Mouse (Mus musculus): ENCODE data around the gene Arfgap3. TPM values are rescaled to one million over a fixed set of nuclear protein-coding genes. Genes with fewer than 3 reads are reported as not detected.

Arfgap3 gene
- total RNA-seq, 4 experiments from 2014 or later: 4.4 to 5.2 (median 4.8) TPM

DNA sequence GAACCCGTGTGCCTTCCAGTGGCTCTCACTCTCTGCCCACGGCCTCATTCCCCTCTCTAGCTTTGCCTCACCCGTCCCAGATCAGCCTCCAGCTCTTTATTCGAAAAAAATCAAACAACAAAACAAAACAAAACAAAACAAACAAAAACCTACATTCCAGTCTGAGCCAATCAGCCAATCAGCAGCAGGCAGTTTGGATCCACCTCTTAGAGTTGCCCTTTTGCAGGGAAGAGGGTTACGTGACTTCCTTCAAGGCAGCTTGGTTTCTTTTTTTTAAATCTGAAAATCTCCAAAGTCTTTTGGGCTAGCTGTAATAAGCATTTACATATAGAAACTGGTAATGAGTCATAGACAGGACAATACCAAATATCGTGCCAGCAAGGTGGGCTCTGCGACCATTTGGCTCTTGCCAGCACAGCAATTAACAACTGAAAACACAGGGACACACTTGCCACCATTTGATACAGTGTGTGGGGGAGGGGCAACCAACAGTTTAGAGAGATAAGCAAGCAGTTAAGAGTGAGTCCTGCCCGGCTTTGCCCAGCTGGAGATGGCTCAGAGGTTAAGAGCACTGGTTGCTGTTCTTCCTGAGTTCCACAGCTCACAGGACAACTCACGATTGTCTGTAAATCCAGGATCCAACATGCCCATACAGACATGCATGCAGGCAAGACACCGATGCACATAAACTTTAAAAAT lies 95.5 kb downstream of the Arfgap3 start:
- no peak for DNase-seq (ENCODE audit: low spot score in 2 of 2)

GRCm38 (mm10) chr15:83252060-83252459 lies 98.0 kb downstream of the Arfgap3 start:
- DNase-seq (ENCODE audit: low spot score in 2 of 2): peak in 1 of 2 experiments; percentile 40

- DNase-seq (ENCODE audit: low spot score in 2 of 2): peak; percentile 36 to 57
Observed at GRCm38 (mm10) chr15:83251176-83252004, 98.7 kb downstream of the Arfgap3 start, which contains the start of gene A4galt. TSS of gene A4galt (minus strand) at chr15:83251774.

DNA sequence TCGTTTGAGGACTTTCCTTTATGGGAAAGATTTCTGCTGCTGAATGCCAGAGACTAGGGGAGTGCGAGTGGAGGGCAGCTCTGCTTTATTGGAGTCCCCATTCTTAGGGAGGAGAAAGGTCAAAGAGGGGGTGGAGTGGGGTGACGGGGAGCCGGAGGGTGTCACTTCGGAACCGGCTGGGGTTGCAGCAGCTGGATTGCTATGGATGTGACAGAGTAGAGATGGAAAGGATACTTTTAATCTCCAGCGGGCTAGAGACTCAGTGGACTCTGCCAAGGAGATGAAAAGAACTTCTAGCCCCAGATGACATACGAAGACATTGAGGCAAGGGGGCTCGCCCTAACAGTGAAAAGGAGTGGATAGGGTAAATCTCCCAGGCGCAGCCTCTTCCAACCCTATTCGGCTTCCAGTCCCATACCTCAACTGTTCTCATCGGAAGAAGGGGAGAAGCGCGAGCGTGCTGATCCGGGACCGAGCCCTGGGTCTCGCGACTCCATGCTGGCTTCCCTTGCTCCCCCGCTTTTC lies 99.3 kb downstream of the Arfgap3 start:
- DNase-seq (ENCODE audit: low spot score in 2 of 2): no peak

Other genes with a start within 250 kb of the Arfgap3 start
- gene Rrp7a, start 227.4 kb downstream of the Arfgap3 start, total RNA-seq (2022): 10 to 100 TPM; 32.9 to 48.0 (median 41.8) TPM
- 10 to 100 TPM; 12.3 to 18.1 (median 16.9) TPM for gene Poldip3, start 200.9 kb downstream of the Arfgap3 start, total RNA-seq (2022)
- gene Cyb5r3, start 177.7 kb downstream of the Arfgap3 start, total RNA-seq (2022): 10 to 100 TPM; 40.7 to 56.5 (median 45.0) TPM
- 1 to 10 TPM; 1.0 to 2.3 (median 2.0) TPM for gene A4galt, start 98.5 kb downstream of the Arfgap3 start, total RNA-seq (2022)
- 10 to 100 TPM; 45.3 to 58.5 (median 48.2) TPM for gene Pacsin2, start 114.4 kb upstream of the Arfgap3 start, total RNA-seq (2022)
- gene Ttll1, start 160.6 kb upstream of the Arfgap3 start, total RNA-seq (2022): 1 to 10 TPM; 2.7 to 4.2 (median 3.5) TPM
- 1 to 10 TPM; 1.1 to 2.5 (median 2.1) TPM for gene Bik, start 176.6 kb upstream of the Arfgap3 start, total RNA-seq (2022)
- 10 to 100 TPM; 25.3 to 34.8 (median 30.5) TPM for gene Tspo, start 213.3 kb upstream of the Arfgap3 start, total RNA-seq (2022)
- gene Mcat, start 213.5 kb upstream of the Arfgap3 start, total RNA-seq (2022): 10 to 100 TPM; 21.9 to 25.0 (median 23.2) TPM
- gene Ttll12, start 244.9 kb upstream of the Arfgap3 start, total RNA-seq (2022): 1 to 10 TPM; 3.4 to 5.0 (median 4.2) TPM